Mouse (Mus musculus) right cerebral cortex, postnatal 4 days (tissue): ENCODE results near the gene Apoe.
"Not testable (repeated sequence)": the region's sequence is repeated elsewhere in the genome, so short reads cannot be mapped to it uniquely, and the experiment has no call there.

ENCODE experiments used
- DNase-seq: peaks from one replicate; pipeline ENCODE4 v3.0.0-alpha.2; 2022

Apoe gene

DNA sequence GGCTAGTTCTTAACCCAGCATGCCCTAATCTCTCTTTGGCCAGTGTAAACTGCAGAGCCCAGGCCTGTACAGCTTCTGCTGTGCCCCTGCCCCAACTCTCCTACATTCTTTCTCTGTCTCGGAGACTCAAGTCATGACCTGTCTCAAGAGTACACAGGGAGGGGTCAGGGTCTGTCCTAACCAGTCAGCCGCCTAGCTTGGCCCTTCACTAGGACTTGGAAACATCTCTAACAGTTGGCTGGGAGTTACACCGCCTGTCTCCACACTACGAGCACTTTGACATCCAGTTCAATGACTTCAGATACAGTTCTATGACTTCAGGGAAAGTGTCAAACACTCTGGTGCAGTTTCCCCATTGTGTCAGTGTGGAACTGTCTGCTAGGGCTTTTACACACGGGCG is 7.6 kb downstream of the Apoe start:
- DNase-seq: no peak

- no peak for DNase-seq
These were observed 8.1 kb downstream of the Apoe start for GRCm38 (mm10) chr7:19690845-19691244.

DNA sequence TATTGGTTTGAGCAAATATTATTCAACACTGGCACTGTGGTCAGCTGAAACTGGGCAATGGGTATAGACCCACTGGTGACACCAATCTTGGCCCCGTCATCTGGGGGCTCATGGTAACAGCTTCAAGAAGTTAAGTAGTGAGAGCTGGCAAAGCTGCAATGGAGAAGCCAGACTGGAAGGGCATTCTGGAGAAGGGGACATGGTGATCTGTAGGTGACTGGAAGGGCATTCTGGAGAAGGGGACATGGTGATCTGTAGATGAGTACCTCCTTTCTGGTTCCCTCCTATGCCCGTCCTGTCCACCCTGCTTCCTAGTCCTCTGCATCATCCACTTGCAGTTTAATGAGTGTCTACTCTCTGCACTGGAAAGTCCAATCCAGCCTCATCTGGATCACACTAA is 10.4 kb downstream of the Apoe start:
- no peak for DNase-seq

DNA sequence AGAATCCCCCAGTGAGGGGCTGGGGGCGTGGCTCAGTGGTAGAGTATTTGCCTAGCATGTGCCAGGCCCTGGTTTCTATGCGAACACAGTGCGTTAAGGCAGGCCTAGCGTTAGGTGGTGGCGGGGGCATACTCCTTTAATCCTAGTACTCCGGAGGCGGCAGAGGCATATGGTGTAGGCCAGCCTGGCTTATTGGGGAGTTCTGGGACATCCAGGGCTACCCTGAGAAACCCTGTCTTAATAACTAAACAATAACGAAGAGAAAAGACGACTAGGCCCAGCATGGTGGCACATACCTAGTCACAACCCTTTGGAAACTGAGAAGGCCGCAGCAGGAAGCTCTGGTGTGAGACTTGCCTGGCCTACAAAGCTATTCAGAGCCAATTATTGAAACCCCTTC is 10.9 kb downstream of the Apoe start:
- no peak for DNase-seq

DNA sequence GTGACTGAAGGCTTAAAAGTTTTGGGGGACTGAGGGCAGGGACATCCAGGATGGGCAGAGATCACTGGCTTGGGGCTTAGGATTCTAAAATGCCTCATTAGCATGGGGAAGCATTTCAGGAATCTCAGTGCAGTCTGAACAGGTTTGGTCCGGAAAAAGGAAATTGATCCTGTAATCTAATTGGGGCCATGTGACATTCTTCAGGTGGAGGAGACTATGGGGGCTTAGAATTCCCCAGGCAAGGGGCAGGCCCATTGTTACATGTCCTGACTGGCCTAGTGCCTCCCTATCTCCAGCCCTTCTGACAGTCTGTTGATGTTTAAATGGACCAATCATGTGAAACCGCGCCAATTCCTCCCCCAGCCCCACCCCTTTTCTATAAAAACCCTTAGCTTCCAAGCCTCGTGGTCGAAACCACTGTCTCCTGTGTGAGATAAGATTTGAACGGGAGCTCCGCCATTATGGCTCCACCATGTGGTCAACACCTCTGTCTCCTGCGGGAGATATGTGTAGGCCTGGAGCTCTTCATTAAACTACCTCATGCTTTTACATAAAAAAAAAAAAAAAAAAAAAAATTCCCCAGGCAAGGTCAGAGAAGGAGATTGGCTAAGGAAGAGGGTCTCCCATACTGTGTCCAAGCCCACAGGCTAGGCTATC is 11.9 kb downstream of the Apoe start:
- DNase-seq: not testable (repeated sequence)

DNA sequence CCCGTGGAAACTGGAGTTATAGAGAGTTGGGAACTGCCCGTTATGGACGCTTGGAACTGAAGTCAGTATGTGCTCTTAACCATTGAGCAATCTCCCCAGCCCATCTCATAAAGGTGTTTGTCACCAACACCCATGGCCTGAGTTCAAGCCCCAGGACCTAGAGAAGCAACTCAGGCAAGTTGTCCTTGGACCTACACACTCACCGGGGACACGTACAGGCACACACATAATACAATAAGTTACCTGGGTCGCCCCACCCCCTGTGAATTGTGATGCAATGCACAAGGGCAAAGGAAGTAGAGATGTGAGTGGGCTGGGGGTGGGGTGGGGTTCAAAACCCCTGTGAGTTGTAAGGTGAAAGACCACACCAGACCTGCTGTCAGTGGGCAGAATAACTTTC is 12.5 kb downstream of the Apoe start:
- DNase-seq: no peak

GRCm38 (mm10) chr7:19685374-19685773 is 13.6 kb downstream of the Apoe start:
- no peak for DNase-seq

DNA sequence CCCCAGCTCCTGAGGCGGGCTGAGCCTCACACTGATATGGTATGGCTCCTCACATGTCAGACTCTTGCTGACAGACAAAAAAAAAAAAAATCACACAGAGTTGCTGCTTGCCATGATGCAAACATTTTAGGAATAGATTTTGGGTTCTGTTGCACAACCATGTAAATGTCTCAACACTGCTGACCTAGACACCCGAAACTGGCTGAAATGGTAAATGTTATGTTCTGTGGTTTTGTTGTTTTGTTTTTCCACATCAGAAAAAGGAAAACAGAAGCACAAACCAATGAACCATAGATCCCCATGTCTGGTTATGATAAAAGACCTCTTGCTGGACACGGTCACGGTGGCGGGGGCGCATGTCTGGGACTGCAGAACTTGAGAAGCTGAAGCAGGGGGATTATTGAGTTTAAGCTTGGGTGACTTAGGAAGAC is 15.2 kb downstream of the Apoe start:
- DNase-seq: no peak

DNA sequence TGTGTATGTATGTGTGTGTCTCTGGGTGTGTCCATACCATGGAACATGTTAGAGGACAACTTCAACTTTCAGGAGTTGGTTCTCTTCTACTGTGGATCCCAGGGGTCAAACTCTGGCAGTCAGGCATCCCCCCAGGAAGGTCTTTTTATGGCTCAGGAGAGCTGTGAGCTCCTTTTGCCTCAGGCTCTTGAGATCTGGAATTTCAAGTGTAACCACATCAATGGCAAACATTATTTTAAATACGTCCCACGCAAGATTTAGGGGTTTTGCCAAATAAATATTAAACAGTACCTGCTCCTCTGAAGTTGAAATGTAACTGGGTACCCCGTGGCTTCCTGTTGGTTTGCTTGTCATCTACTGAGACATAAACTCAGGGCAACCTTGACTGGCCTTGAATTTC is 16.0 kb downstream of the Apoe start:
- DNase-seq: no peak

GRCm38 (mm10) chr7:19681202-19681694 is 17.7 kb downstream of the Apoe start, which contains the start of the genes Gm44805 and Apoc4:
Gene Gm44805 (minus strand): TSS chr7:19681423.
Gene Apoc4 (minus strand): TSS chr7:19681479.
- no peak for DNase-seq

- DNase-seq: no peak
These were observed 18.3 kb downstream of the Apoe start for GRCm38 (mm10) chr7:19680702-19681101.

GRCm38 (mm10) chr7:19678901-19679300 is 20.1 kb downstream of the Apoe start:
- DNase-seq: no peak

GRCm38 (mm10) chr7:19677872-19678271 is 21.1 kb downstream of the Apoe start, which contains the start of gene Apoc2:
Gene Apoc2 (minus strand): TSS chr7:19677941.
- DNase-seq: no peak

- DNase-seq: no peak
These were observed 22.3 kb downstream of the Apoe start for GRCm38 (mm10) chr7:19676662-19677061.

DNA sequence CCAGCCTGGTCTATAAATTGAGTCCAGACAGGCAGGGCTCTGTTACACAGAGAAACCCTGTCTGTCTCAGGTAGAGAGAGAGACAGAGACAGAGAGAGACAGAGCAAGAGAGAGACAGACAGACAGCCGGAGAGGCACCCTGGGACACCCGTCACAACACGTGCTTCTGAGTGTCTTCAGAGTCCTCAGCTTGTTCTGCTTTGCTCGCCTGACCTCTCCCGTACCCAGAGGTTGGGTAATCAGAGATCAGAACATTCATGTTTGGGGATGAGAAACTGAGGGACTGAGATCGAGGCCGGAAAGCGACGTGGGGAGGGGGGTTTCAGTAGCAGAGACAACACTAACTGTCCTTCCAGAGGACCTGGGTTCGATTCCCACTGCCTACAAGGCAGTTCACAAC is 23.2 kb downstream of the Apoe start:
- DNase-seq: no peak

- DNase-seq: no peak
These were observed 25.8 kb downstream of the Apoe start for GRCm38 (mm10) chr7:19673083-19673699.

DNA sequence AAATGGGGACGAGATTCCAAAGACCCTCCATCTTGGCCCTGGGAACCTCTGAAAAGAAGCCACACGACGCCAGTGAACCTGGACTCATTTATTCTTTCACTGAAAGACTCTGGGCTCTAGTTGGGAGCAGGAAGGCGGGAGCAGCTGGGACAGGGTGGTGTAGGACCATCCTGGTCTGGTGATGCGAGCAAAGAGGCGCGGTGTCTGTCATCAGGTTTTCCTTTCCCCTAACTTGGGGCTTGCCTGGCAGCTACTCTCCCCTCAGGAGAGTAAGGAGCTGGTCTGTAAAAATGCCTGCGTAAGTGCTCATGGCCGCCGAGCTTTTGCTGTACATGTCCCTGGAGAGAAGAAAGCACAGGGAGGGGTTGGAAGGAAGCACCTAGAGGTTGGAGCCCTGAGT is 27.5 kb downstream of the Apoe start:
- no peak for DNase-seq

DNA sequence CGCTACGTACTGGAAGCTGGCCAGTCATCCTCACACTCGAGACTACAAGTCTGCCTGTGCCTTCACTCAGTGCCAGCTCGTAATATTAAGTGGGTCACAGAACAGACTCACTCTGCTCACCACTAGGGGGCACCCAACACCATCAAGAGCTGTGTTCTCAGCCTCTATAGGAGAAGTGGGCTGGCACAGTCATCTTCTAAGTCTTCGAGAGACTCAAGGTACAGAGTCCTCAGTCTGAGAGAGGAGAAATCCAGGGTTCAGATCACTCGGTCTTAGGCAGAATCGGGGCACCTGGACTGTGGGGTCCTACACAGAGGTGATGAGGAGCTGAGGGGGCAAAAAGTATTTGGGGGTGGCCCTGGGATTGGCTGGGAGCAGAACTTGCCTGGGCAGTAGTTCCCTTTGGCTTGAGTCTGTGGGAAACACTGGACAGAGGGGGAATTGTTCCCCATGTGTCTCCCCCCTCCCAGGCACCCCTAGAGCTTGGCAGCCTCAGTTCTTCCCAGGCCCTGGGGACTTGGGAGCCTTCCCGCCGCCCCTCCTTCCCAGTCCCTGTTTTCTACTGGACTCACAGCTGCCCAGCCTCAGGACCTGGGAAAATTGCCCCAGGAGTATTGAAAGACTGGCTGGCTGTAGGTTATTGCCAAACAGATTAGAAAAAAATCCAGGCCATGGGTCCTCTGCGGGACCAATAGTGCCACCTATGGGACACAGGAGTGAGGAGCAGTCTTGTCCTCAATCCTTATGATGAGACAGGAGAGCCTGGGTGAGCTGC is 29.9 kb downstream of the Apoe start:
- DNase-seq: peak; percentile 92

- no peak for DNase-seq
These were observed 31.6 kb downstream of the Apoe start for GRCm38 (mm10) chr7:19667434-19667833.

DNA sequence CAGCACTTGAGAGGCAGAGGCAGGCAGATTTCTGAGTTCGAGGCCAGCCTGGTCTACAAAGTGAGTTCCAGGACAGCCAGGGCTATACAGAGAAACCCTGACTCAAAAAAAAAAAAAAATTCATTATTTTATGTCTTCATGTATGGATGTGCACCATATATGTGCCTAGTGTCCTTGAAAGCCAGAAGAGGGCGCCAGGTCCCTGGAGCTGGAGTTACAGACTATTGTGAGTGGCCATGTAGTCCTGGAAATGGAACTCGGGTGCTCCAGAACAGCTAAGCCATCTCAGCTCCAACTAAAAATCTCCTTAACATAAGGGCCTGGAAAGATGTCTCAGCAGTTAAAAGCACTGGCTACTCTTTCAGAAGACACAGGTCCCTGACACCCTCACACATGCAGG is 32.2 kb downstream of the Apoe start:
- DNase-seq: no peak

- peak; percentile 96 for DNase-seq
These were observed 33.8 kb downstream of the Apoe start, which contains the start of gene Clptm1 for GRCm38 (mm10) chr7:19664955-19665841. Gene Clptm1 (minus strand): TSS chr7:19665033.

DNA sequence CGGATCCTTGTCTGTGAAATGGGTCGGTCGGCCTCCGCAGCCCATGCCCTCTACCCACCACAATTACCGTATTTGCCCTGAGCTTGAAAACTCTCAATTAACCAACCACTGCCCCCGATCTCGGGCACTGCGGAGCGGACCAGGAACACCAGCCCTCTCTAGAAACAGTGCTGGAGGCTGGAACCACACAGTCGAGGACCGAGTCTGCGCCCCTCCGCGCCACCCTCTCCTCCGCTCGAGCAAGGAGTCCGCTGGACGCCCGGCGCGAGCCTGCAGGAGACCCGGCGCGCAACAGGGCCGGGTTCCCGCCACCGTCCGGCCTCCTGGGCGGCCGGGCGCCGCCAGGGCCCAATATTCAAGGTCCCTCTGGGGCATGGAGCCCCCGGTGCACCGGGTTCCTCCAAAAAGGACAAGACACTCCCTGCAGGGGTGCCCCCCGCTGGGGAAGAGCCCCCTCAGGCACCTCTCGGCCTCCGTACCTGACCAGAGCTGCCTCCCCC is 34.5 kb downstream of the Apoe start:
- DNase-seq: no peak
